Mouse (Mus musculus): ENCODE measurements around the gene Sec24a.
"Not testable (repeated sequence)": the region's sequence is repeated elsewhere in the genome, so short reads cannot be mapped to it uniquely, and the experiment has no call there.

DNA sequence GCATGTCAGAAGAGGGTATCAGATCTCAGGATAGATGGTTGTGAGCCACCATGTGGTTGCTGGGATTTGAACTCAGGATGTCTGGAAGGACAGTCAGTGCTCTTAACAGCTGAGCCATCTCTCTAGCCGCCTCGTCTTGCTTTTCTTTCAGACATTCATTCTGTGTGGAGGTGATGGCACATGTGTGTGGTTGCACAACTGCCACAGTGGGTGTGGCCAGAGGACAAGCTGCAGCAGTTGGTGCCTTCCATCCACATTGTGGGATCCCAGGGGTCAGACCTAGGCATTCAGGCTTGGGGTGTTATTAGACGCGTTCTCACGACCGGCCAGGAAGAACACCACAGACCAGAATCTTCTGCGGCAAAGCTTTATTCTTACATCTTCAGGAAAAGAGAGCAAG lies 98.7 kb downstream of the Sec24a start:
- not testable (repeated sequence) for TF ChIP-seq EP300, CTCF (IDR thresholded peaks at IDR 0.05)

Measured in lung, postnatal 0 days (tissue).